Mouse (Mus musculus): ENCODE results near the gene Syce2. TPM values are rescaled to one million over a fixed set of nuclear protein-coding genes. Genes with fewer than 3 reads are reported as not detected.
"Not testable (repeated sequence)": the region's sequence is repeated elsewhere in the genome, so short reads cannot be mapped to it uniquely, and the experiment has no call there.

Gene Syce2
- polyA plus RNA-seq, 1 experiment = 138 TPM

GRCm38 (mm10) chr8:84904351-84904750 lies 32.4 kb downstream of the Syce2 start:
- Histone ChIP-seq H3K4me1 (ENCODE audit: control insufficient read depth, insufficient read depth, low read length) (peaks cover 31% of the 10 kb centered on the region), H3K27ac (ENCODE audit: control insufficient read depth, insufficient read depth, low read depth, low read length) (no peak overlapping the region), H3K36me3 (ENCODE audit: control insufficient read depth, insufficient read depth, low read length) (no peaks in the 10 kb centered on the region), H3K27me3 (ENCODE audit: control insufficient read depth, insufficient read depth, low read length) (no peaks in the 10 kb centered on the region; the same call in 1 of the 2 replicates), H3K4me3 (ENCODE audit: control insufficient read depth, low read depth, low read length) (peak overlapping the region; percentile 28)
- TF ChIP-seq POLR2A (IDR thresholded peaks at IDR 0.05; ENCODE audit: control insufficient read depth, low read depth, low read length) (no peak), CTCF (IDR thresholded peaks at IDR 0.05; ENCODE audit: control insufficient read depth, insufficient read depth, insufficient replicate concordance, low read depth, low read length) (no peak)

GRCm38 (mm10) chr8:84907037-84907436 lies 35.1 kb downstream of the Syce2 start:
- Histone ChIP-seq H3K4me3 (ENCODE audit: control insufficient read depth, low read depth, low read length) (no peak overlapping the region), H3K27me3 (ENCODE audit: control insufficient read depth, insufficient read depth, low read length) (no peaks in the 10 kb centered on the region; the same call in 1 of the 2 replicates), H3K36me3 (ENCODE audit: control insufficient read depth, insufficient read depth, low read length) (no peaks in the 10 kb centered on the region), H3K27ac (ENCODE audit: control insufficient read depth, insufficient read depth, low read depth, low read length) (no peak overlapping the region), H3K4me1 (ENCODE audit: control insufficient read depth, insufficient read depth, low read length) (peaks cover 31% of the 10 kb centered on the region)
- TF ChIP-seq POLR2A (IDR thresholded peaks at IDR 0.05; ENCODE audit: control insufficient read depth, low read depth, low read length) (no peak), CTCF (IDR thresholded peaks at IDR 0.05; ENCODE audit: control insufficient read depth, insufficient read depth, insufficient replicate concordance, low read depth, low read length) (no peak)

- peaks cover 34% of the 10 kb centered on the region for H3K4me1 ChIP-seq (ENCODE audit: control insufficient read depth, insufficient read depth, low read length)
- TF ChIP-seq CTCF (IDR thresholded peaks at IDR 0.05; ENCODE audit: control insufficient read depth, insufficient read depth, insufficient replicate concordance, low read depth, low read length) (no peak), POLR2A (IDR thresholded peaks at IDR 0.05; ENCODE audit: control insufficient read depth, low read depth, low read length) (no peak)
- H3K27ac ChIP-seq (ENCODE audit: control insufficient read depth, insufficient read depth, low read depth, low read length) = no peak overlapping the region
- no peaks in the 10 kb centered on the region; the same call in 1 of the 2 replicates for H3K27me3 ChIP-seq (ENCODE audit: control insufficient read depth, insufficient read depth, low read length)
- H3K36me3 ChIP-seq (ENCODE audit: control insufficient read depth, insufficient read depth, low read length) = no peaks in the 10 kb centered on the region
- no peak overlapping the region for H3K4me3 ChIP-seq (ENCODE audit: control insufficient read depth, low read depth, low read length)
Observed at GRCm38 (mm10) chr8:84907493-84907892, 35.6 kb downstream of the Syce2 start.

- H3K27ac ChIP-seq (ENCODE audit: control insufficient read depth, insufficient read depth, low read depth, low read length); H3K36me3 ChIP-seq (ENCODE audit: control insufficient read depth, insufficient read depth, low read length); H3K27me3 ChIP-seq (ENCODE audit: control insufficient read depth, insufficient read depth, low read length); H3K4me3 ChIP-seq (ENCODE audit: control insufficient read depth, low read depth, low read length): not testable (repeated sequence)
- H3K4me1 ChIP-seq (ENCODE audit: control insufficient read depth, insufficient read depth, low read length) = peaks cover 34% of the 10 kb centered on the region
Observed at GRCm38 (mm10) chr8:84907979-84908378, 36.1 kb downstream of the Syce2 start.

- no peaks in the 10 kb centered on the region for H3K36me3 ChIP-seq (ENCODE audit: control insufficient read depth, insufficient read depth, low read length)
- H3K4me3 ChIP-seq (ENCODE audit: control insufficient read depth, low read depth, low read length) = peak within 1 kb of the TSS; percentile 57
- no peaks in the 10 kb centered on the region; the same call in 1 of the 2 replicates for H3K27me3 ChIP-seq (ENCODE audit: control insufficient read depth, insufficient read depth, low read length)
- peaks cover 34% of the 10 kb centered on the region for H3K4me1 ChIP-seq (ENCODE audit: control insufficient read depth, insufficient read depth, low read length)
- no peak for TF ChIP-seq CTCF (IDR thresholded peaks at IDR 0.05; ENCODE audit: control insufficient read depth, insufficient read depth, insufficient replicate concordance, low read depth, low read length)
- no peak for TF ChIP-seq POLR2A (IDR thresholded peaks at IDR 0.05; ENCODE audit: control insufficient read depth, low read depth, low read length)
- H3K27ac ChIP-seq (ENCODE audit: control insufficient read depth, insufficient read depth, low read depth, low read length) = no peak within 1 kb of the TSS
Observed at GRCm38 (mm10) chr8:84908421-84909161, 36.7 kb downstream of the Syce2 start, which contains the start of gene Dnase2a. Dnase2a (plus strand) TSS chr8:84908560.

GRCm38 (mm10) chr8:84909162-84909767 lies 37.4 kb downstream of the Syce2 start:
- TF ChIP-seq POLR2A (IDR thresholded peaks at IDR 0.05; ENCODE audit: control insufficient read depth, low read depth, low read length) (no peak), CTCF (IDR thresholded peaks at IDR 0.05; ENCODE audit: control insufficient read depth, insufficient read depth, insufficient replicate concordance, low read depth, low read length) (no peak)
- Histone ChIP-seq H3K27ac (ENCODE audit: control insufficient read depth, insufficient read depth, low read depth, low read length) (no peak overlapping the region), H3K27me3 (ENCODE audit: control insufficient read depth, insufficient read depth, low read length) (no peaks in the 10 kb centered on the region; the same call in 1 of the 2 replicates), H3K4me3 (ENCODE audit: control insufficient read depth, low read depth, low read length) (peak overlapping the region; percentile 57), H3K4me1 (ENCODE audit: control insufficient read depth, insufficient read depth, low read length) (peaks cover 30% of the 10 kb centered on the region), H3K36me3 (ENCODE audit: control insufficient read depth, insufficient read depth, low read length) (no peaks in the 10 kb centered on the region)

- peaks cover 24% of the 10 kb centered on the region for H3K4me1 ChIP-seq (ENCODE audit: control insufficient read depth, insufficient read depth, low read length)
- no peaks in the 10 kb centered on the region; the same call in 1 of the 2 replicates for H3K27me3 ChIP-seq (ENCODE audit: control insufficient read depth, insufficient read depth, low read length)
- H3K27ac ChIP-seq (ENCODE audit: control insufficient read depth, insufficient read depth, low read depth, low read length) = no peak overlapping the region
- TF ChIP-seq CTCF (IDR thresholded peaks at IDR 0.05; ENCODE audit: control insufficient read depth, insufficient read depth, insufficient replicate concordance, low read depth, low read length) = no peak
- TF ChIP-seq POLR2A (IDR thresholded peaks at IDR 0.05; ENCODE audit: control insufficient read depth, low read depth, low read length) = no peak
- H3K4me3 ChIP-seq (ENCODE audit: control insufficient read depth, low read depth, low read length) = no peak overlapping the region
- no peaks in the 10 kb centered on the region for H3K36me3 ChIP-seq (ENCODE audit: control insufficient read depth, insufficient read depth, low read length)
Observed at GRCm38 (mm10) chr8:84909949-84910348, 38.0 kb downstream of the Syce2 start.

All from testis, adult 2 months (tissue).